13 mouse cellular contexts compared by ENCODE assay signal in genomic region chr13:36999210-36999705, GRCm38 (mm10).
"Had no signal": no experiment of that assay in that cellular context is flagged by ENCODE, and none has a peak within 500 bp of the region (broad histone marks: within the 10 kb centered on the region; RNA-seq: fewer than 3 reads in every experiment).

No protein-coding gene starts in this region.

- H3K4me3 ChIP-seq: layer of hippocampus, adult 2 months; limb, embryonic 15.5 days; liver, embryonic 12.5 days; midbrain, embryonic 13.5 days; myocyte; neural tube, embryonic 15.5 days had no signal

- H3K27me3 ChIP-seq: limb, embryonic 15.5 days; liver, embryonic 12.5 days; midbrain, embryonic 13.5 days; neural tube, embryonic 15.5 days had no signal

- H3K4me2 ChIP-seq: limb, embryonic 15.5 days; liver, embryonic 12.5 days; lung, embryonic 14.5 days; midbrain, embryonic 13.5 days; neural tube, embryonic 15.5 days had no signal

- H3K9me3 ChIP-seq: limb, embryonic 15.5 days; liver, embryonic 12.5 days; midbrain, embryonic 13.5 days; neural tube, embryonic 15.5 days had no signal

- H3K27ac ChIP-seq: kidney, postnatal 0 days; layer of hippocampus, adult 2 months; limb, embryonic 15.5 days; liver, embryonic 12.5 days; macrophage; midbrain, embryonic 13.5 days; neural tube, embryonic 15.5 days; stomach, postnatal 0 days had no signal

- H3K36me3 ChIP-seq: limb, embryonic 15.5 days; liver, embryonic 12.5 days; midbrain, embryonic 13.5 days; neural tube, embryonic 15.5 days had no signal

- ATAC-seq: liver, embryonic 12.5 days; midbrain, embryonic 13.5 days had no signal

- H3K4me1 ChIP-seq: liver, embryonic 12.5 days; midbrain, embryonic 13.5 days; neural tube, embryonic 15.5 days had no signal

- H3K9ac ChIP-seq: limb, embryonic 15.5 days; liver, embryonic 12.5 days; lung, embryonic 14.5 days; midbrain, embryonic 13.5 days; neural tube, embryonic 15.5 days had no signal

- DNase-seq: kidney, adult 9 months; kidney, postnatal 36 days; lung, embryonic 14.5 days; lung, postnatal 10 days had no signal
